Mouse (Mus musculus) kidney, embryonic 14.5 days (tissue): ENCODE data around the gene Slc22a14. TPM values are rescaled to one million over a fixed set of nuclear protein-coding genes. Genes with fewer than 3 reads are reported as not detected.

Experiments
- ATAC-seq: fragments of 200-750 bp; cut with Nextera tagmentation; 2 replicates; pipeline ENCODE4 v1.8.0; 2017; ENCODE audit warnings: moderate number of reproducible peaks, mild to moderate bottlenecking, moderate TSS enrichment, moderate library complexity; ENCODE audit not compliant: low FRiP score, low TSS enrichment
- H3K27ac ChIP-seq: fragments of 300-500 bp; sonication (generic); 2 replicates; pipeline ENCODE4 v1.5.1; 2014; ENCODE audit warnings: low read depth, mild to moderate bottlenecking, low read length, moderate library complexity, mixed read lengths
- H3K27me3 ChIP-seq: fragments of 300-500 bp; sonication (generic); 2 replicates; pipeline ENCODE4 v1.6.1; 2014; ENCODE audit warnings: mild to moderate bottlenecking, low read length; ENCODE audit not compliant: control insufficient read depth, insufficient read depth
- H3K36me3 ChIP-seq: fragments of 300-500 bp; sonication (generic); 2 replicates; pipeline ENCODE4 v1.6.1; 2014; ENCODE audit warnings: low read length, mixed read lengths; ENCODE audit not compliant: control insufficient read depth, insufficient read depth
- H3K4me1 ChIP-seq: fragments of 300-500 bp; sonication (generic); 2 replicates; pipeline ENCODE4 v1.6.1; 2014; ENCODE audit warnings: low read length, mixed read lengths; ENCODE audit not compliant: control insufficient read depth, insufficient read depth
- H3K4me2 ChIP-seq: fragments of 300-500 bp; sonication (generic); replicated peaks from 2 replicates; pipeline ENCODE4 v1.6.1; 2014; ENCODE audit warnings: low read depth, mild to moderate bottlenecking, low read length
- H3K4me3 ChIP-seq: fragments of 300-500 bp; sonication (generic); 2 replicates; pipeline ENCODE4 v1.5.1; 2014; ENCODE audit warnings: mild to moderate bottlenecking, low read length
- H3K9ac ChIP-seq: fragments of 300-500 bp; sonication (generic); 2 replicates; pipeline ENCODE4 v1.6.1; 2014; ENCODE audit warnings: low read depth, mild to moderate bottlenecking, low read length, moderate library complexity
- H3K9me3 ChIP-seq: fragments of 300-500 bp; sonication (generic); 2 replicates; pipeline ENCODE4 v1.6.1; 2016; ENCODE audit warnings: low read length; ENCODE audit not compliant: control insufficient read depth
- WGBS: fragments of 180-500 bp; shearing (Covaris S2); extraction: QIAGEN DNeasy Blood & Tissue Kit; methylation state at CpG from one replicate; pipeline ENCODE4 v1.1.7; 2014; 5-methylcytosine and 5-hydroxymethylcytosine counted together
- polyA plus RNA-seq: library from polyadenylated mRNA; unstranded; fragments of >200 nt; fragmentation: Nextera tagmentation; extraction: Ambion mirVana; gene quantifications from 2 replicates; pipeline ENCODE4 v1.2.1, GENCODE M21; 2014

The Slc22a14 gene
- polyA plus RNA-seq, 1 experiment from 2014 or later = not detected

- peak within 1 kb of the TSS; percentile 93 for H3K27ac ChIP-seq
- H3K27me3 ChIP-seq = no peaks in the 10 kb centered on the region
- H3K4me3 ChIP-seq = peak within 1 kb of the TSS; percentile 91
- no peaks in the 10 kb centered on the region for H3K36me3 ChIP-seq
- H3K9me3 ChIP-seq = no peaks in the 10 kb centered on the region
- H3K4me1 ChIP-seq = peaks cover 11% of the 10 kb centered on the region
- under 1% methylated on average over 76 of the region's 76 CpGs for WGBS
- H3K9ac ChIP-seq = peak within 1 kb of the TSS; percentile 86
- peak; percentile 97 for ATAC-seq
- peak within 1 kb of the TSS; percentile 95 for H3K4me2 ChIP-seq
Observed at GRCm38 (mm10) chr9:119322289-119323259, 42.8 kb downstream of the Slc22a14 start, which contains the start of gene Oxsr1. Oxsr1 (minus strand) TSS chr9:119322427.

- WGBS = under 1% methylated on average over 59 of the region's 59 CpGs
- Histone ChIP-seq H3K4me2 (peak overlapping the region; percentile 95), H3K9ac (peak overlapping the region; percentile 86), H3K36me3 (no peaks in the 10 kb centered on the region), H3K4me1 (peaks cover 11% of the 10 kb centered on the region), H3K27me3 (no peaks in the 10 kb centered on the region), H3K9me3 (no peaks in the 10 kb centered on the region), H3K27ac (peak overlapping the region; percentile 93), H3K4me3 (peak overlapping the region; percentile 91)
- peak; percentile 55 for ATAC-seq
Observed at GRCm38 (mm10) chr9:119321392-119322229, 43.7 kb downstream of the Slc22a14 start.

GRCm38 (mm10) chr9:119320946-119321345, 44.4 kb downstream of the Slc22a14 start:
- peaks cover 11% of the 10 kb centered on the region for H3K4me1 ChIP-seq

DNA sequence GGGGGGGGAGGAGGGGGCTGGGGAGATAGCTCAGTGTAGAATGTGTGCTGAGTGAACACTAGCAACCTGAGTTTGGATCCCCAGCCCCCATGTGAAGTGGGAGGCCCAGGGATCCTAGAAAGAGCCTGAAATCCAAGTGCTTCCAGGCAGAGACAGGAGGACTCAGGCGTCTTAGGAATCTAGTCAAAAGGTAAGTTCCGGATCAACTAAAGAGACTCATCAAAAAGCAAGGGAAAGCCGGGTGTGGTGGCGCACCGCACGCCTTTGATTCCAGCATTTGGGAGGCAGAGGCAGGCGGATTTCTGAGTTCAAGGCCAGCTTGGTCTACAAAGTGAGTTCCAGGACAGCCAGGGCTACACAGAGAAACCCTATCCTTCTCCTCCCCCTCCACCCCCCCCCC, 44.9 kb downstream of the Slc22a14 start:
- no peak overlapping the region for H3K27ac ChIP-seq
- H3K4me2 ChIP-seq = peak overlapping the region; percentile 95; the same call in 1 of the 2 replicates
- no peaks in the 10 kb centered on the region for H3K9me3 ChIP-seq
- H3K9ac ChIP-seq = no peak overlapping the region; the same call in 1 of the 2 replicates
- ATAC-seq = no peak
- H3K36me3 ChIP-seq = no peaks in the 10 kb centered on the region
- H3K4me3 ChIP-seq = no peak overlapping the region; the same call in 1 of the 2 replicates
- H3K27me3 ChIP-seq = no peaks in the 10 kb centered on the region
- peaks cover 11% of the 10 kb centered on the region for H3K4me1 ChIP-seq
- 82% methylated on average over 7 of the region's 7 CpGs for WGBS

More at GRCm38 (mm10) chr9:119320946-119321345, 44.4 kb downstream of the Slc22a14 start:
- Histone ChIP-seq H3K4me3 (peak overlapping the region; percentile 91), H3K9ac (peak overlapping the region; percentile 86; the same call in 1 of the 2 replicates), H3K27ac (no peak overlapping the region), H3K4me2 (peak overlapping the region; percentile 95), H3K27me3 (no peaks in the 10 kb centered on the region), H3K9me3 (no peaks in the 10 kb centered on the region), H3K36me3 (no peaks in the 10 kb centered on the region)
- no peak for ATAC-seq
- WGBS = 13% methylated on average over 7 of the region's 7 CpGs

DNA sequence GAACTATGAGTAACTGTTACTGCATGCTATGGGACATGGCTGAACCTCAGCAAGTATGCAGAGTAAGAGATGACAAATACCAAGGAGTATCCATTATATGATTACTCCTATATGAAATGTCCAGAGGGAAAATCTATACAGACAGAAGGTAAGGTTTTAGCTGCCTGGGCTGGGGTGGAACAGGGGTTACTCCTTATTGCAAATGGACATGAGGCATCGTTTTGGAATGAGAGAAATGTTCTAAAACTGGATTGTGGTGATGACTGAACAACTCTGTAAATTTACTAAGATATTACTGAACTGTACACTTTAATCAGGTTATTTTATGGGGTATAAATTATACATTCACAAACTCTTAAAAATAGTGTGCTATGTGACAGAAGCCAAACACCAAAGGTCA, 46.5 kb downstream of the Slc22a14 start:
- Histone ChIP-seq H3K4me1 (peaks cover 11% of the 10 kb centered on the region), H3K9ac (no peak overlapping the region), H3K4me3 (no peak overlapping the region), H3K27me3 (no peaks in the 10 kb centered on the region), H3K36me3 (no peaks in the 10 kb centered on the region), H3K9me3 (no peaks in the 10 kb centered on the region), H3K27ac (no peak overlapping the region), H3K4me2 (no peak overlapping the region)
- ATAC-seq = no peak
- 94% methylated on average over 1 of the region's 1 CpGs for WGBS

GRCm38 (mm10) chr9:119313096-119313495, 52.3 kb downstream of the Slc22a14 start:
- Histone ChIP-seq H3K27ac (no peak overlapping the region), H3K27me3 (no peaks in the 10 kb centered on the region), H3K4me2 (no peak overlapping the region), H3K4me3 (no peak overlapping the region), H3K9ac (no peak overlapping the region), H3K9me3 (no peaks in the 10 kb centered on the region), H3K36me3 (no peaks in the 10 kb centered on the region), H3K4me1 (no peaks in the 10 kb centered on the region)
- 94% methylated on average over 10 of the region's 10 CpGs for WGBS
- ATAC-seq = peak; percentile 28; the same call in 1 of the 2 replicates

- no peaks in the 10 kb centered on the region for H3K27me3 ChIP-seq
- whole genome bisulfite sequencing = 83% methylated on average over 1 of the region's 1 CpGs
- ATAC-seq = no peak
Observed at GRCm38 (mm10) chr9:119309067-119309466, 56.3 kb downstream of the Slc22a14 start.

GRCm38 (mm10) chr9:119305863-119306262, 59.5 kb downstream of the Slc22a14 start:
- Histone ChIP-seq H3K4me1 (no peaks in the 10 kb centered on the region), H3K27ac (no peak overlapping the region), H3K4me2 (no peak overlapping the region), H3K27me3 (no peaks in the 10 kb centered on the region), H3K9me3 (no peaks in the 10 kb centered on the region), H3K4me3 (no peak overlapping the region), H3K36me3 (no peaks in the 10 kb centered on the region; the same call in 1 of the 2 replicates), H3K9ac (no peak overlapping the region)
- ATAC-seq = no peak
- 89% methylated on average over 7 of the region's 7 CpGs for WGBS

More at GRCm38 (mm10) chr9:119309067-119309466, 56.3 kb downstream of the Slc22a14 start:
- H3K9me3 ChIP-seq = no peaks in the 10 kb centered on the region
- no peak overlapping the region for H3K4me2 ChIP-seq
- no peak overlapping the region for H3K27ac ChIP-seq
- no peaks in the 10 kb centered on the region for H3K36me3 ChIP-seq
- no peaks in the 10 kb centered on the region for H3K4me1 ChIP-seq
- no peak overlapping the region for H3K9ac ChIP-seq
- no peak overlapping the region for H3K4me3 ChIP-seq
